Mouse (Mus musculus): ENCODE measurements around the gene Tmem235. TPM values are rescaled to one million over a fixed set of nuclear protein-coding genes. Genes with fewer than 3 reads are reported as not detected.

Tmem235 gene
- polyA plus RNA-seq, 1 experiment = 5.3 TPM

GRCm38 (mm10) chr11:117871376-117871775 lies 10.8 kb downstream of the Tmem235 start:
- H3K4me3 ChIP-seq (ENCODE audit: control insufficient read depth, low read depth, low read length) = no peak overlapping the region
- H3K4me1 ChIP-seq (ENCODE audit: control insufficient read depth, insufficient read depth, low read length) = peaks cover 11% of the 10 kb centered on the region
- H3K27me3 ChIP-seq (ENCODE audit: control insufficient read depth, insufficient read depth, low read length) = no peaks in the 10 kb centered on the region
- H3K36me3 ChIP-seq (ENCODE audit: control insufficient read depth, insufficient read depth, low read length) = no peaks in the 10 kb centered on the region
- TF ChIP-seq CTCF (IDR thresholded peaks at IDR 0.05; ENCODE audit: control insufficient read depth, insufficient read depth, insufficient replicate concordance, low read depth, low read length) = no peak
- no peak for TF ChIP-seq POLR2A (IDR thresholded peaks at IDR 0.05; ENCODE audit: control insufficient read depth, low read depth, low read length)
- no peak overlapping the region for H3K27ac ChIP-seq (ENCODE audit: control insufficient read depth, insufficient read depth, low read depth, low read length)

- TF ChIP-seq CTCF (IDR thresholded peaks at IDR 0.05; ENCODE audit: control insufficient read depth, insufficient read depth, insufficient replicate concordance, low read depth, low read length) = no peak
- no peak for TF ChIP-seq POLR2A (IDR thresholded peaks at IDR 0.05; ENCODE audit: control insufficient read depth, low read depth, low read length)
- Histone ChIP-seq H3K27me3 (ENCODE audit: control insufficient read depth, insufficient read depth, low read length) (no peaks in the 10 kb centered on the region), H3K36me3 (ENCODE audit: control insufficient read depth, insufficient read depth, low read length) (no peaks in the 10 kb centered on the region), H3K27ac (ENCODE audit: control insufficient read depth, insufficient read depth, low read depth, low read length) (no peak overlapping the region), H3K4me3 (ENCODE audit: control insufficient read depth, low read depth, low read length) (no peak overlapping the region), H3K4me1 (ENCODE audit: control insufficient read depth, insufficient read depth, low read length) (peaks cover 11% of the 10 kb centered on the region)
These were observed 11.5 kb downstream of the Tmem235 start for GRCm38 (mm10) chr11:117871911-117872584.

GRCm38 (mm10) chr11:117872861-117873608 lies 12.5 kb downstream of the Tmem235 start, which contains the start of gene Tha1:
Tha1 (minus strand) TSS chr11:117873481.
- Histone ChIP-seq H3K27me3 (ENCODE audit: control insufficient read depth, insufficient read depth, low read length) (no peaks in the 10 kb centered on the region), H3K27ac (ENCODE audit: control insufficient read depth, insufficient read depth, low read depth, low read length) (peak within 1 kb of the TSS; percentile 63; the same call in 1 of the 2 replicates), H3K4me1 (ENCODE audit: control insufficient read depth, insufficient read depth, low read length) (peaks cover 11% of the 10 kb centered on the region), H3K36me3 (ENCODE audit: control insufficient read depth, insufficient read depth, low read length) (no peaks in the 10 kb centered on the region), H3K4me3 (ENCODE audit: control insufficient read depth, low read depth, low read length) (peak within 1 kb of the TSS; percentile 86)
- TF ChIP-seq CTCF (IDR thresholded peaks at IDR 0.05; ENCODE audit: control insufficient read depth, insufficient read depth, insufficient replicate concordance, low read depth, low read length) (no peak), POLR2A (IDR thresholded peaks at IDR 0.05; ENCODE audit: control insufficient read depth, low read depth, low read length) (peak; percentile 54; the same call in 1 of the 2 replicates)

- peaks cover 11% of the 10 kb centered on the region for H3K4me1 ChIP-seq (ENCODE audit: control insufficient read depth, insufficient read depth, low read length)
- TF ChIP-seq CTCF (IDR thresholded peaks at IDR 0.05; ENCODE audit: control insufficient read depth, insufficient read depth, insufficient replicate concordance, low read depth, low read length) = no peak
- TF ChIP-seq POLR2A (IDR thresholded peaks at IDR 0.05; ENCODE audit: control insufficient read depth, low read depth, low read length) = no peak
- H3K27ac ChIP-seq (ENCODE audit: control insufficient read depth, insufficient read depth, low read depth, low read length) = no peak overlapping the region
- no peaks in the 10 kb centered on the region for H3K27me3 ChIP-seq (ENCODE audit: control insufficient read depth, insufficient read depth, low read length)
- H3K4me3 ChIP-seq (ENCODE audit: control insufficient read depth, low read depth, low read length) = no peak overlapping the region
- H3K36me3 ChIP-seq (ENCODE audit: control insufficient read depth, insufficient read depth, low read length) = no peaks in the 10 kb centered on the region
These were observed 13.9 kb downstream of the Tmem235 start for GRCm38 (mm10) chr11:117874419-117874818.

GRCm38 (mm10) chr11:117875681-117876080 lies 15.1 kb downstream of the Tmem235 start:
- TF ChIP-seq CTCF (IDR thresholded peaks at IDR 0.05; ENCODE audit: control insufficient read depth, insufficient read depth, insufficient replicate concordance, low read depth, low read length) = no peak
- TF ChIP-seq POLR2A (IDR thresholded peaks at IDR 0.05; ENCODE audit: control insufficient read depth, low read depth, low read length) = no peak
- Histone ChIP-seq H3K4me3 (ENCODE audit: control insufficient read depth, low read depth, low read length) (no peak overlapping the region), H3K27me3 (ENCODE audit: control insufficient read depth, insufficient read depth, low read length) (no peaks in the 10 kb centered on the region), H3K27ac (ENCODE audit: control insufficient read depth, insufficient read depth, low read depth, low read length) (no peak overlapping the region), H3K4me1 (ENCODE audit: control insufficient read depth, insufficient read depth, low read length) (peaks cover 11% of the 10 kb centered on the region), H3K36me3 (ENCODE audit: control insufficient read depth, insufficient read depth, low read length) (no peaks in the 10 kb centered on the region)

GRCm38 (mm10) chr11:117877917-117878745 lies 17.6 kb downstream of the Tmem235 start:
- H3K4me3 ChIP-seq (ENCODE audit: control insufficient read depth, low read depth, low read length) = no peak overlapping the region
- H3K36me3 ChIP-seq (ENCODE audit: control insufficient read depth, insufficient read depth, low read length) = no peaks in the 10 kb centered on the region
- TF ChIP-seq POLR2A (IDR thresholded peaks at IDR 0.05; ENCODE audit: control insufficient read depth, low read depth, low read length) (no peak), CTCF (IDR thresholded peaks at IDR 0.05; ENCODE audit: control insufficient read depth, insufficient read depth, insufficient replicate concordance, low read depth, low read length) (no peak)
- H3K4me1 ChIP-seq (ENCODE audit: control insufficient read depth, insufficient read depth, low read length) = peaks cover 6% of the 10 kb centered on the region
- H3K27ac ChIP-seq (ENCODE audit: control insufficient read depth, insufficient read depth, low read depth, low read length) = no peak overlapping the region
- no peaks in the 10 kb centered on the region for H3K27me3 ChIP-seq (ENCODE audit: control insufficient read depth, insufficient read depth, low read length)
